Mouse (Mus musculus): Measurements from ENCODE around the gene Cdk17.

GRCm38 (mm10) chr10:93310721-93311411, 150.2 kb downstream of the Cdk17 start, which contains the start of gene Elk3:
- TF ChIP-seq CTCF (IDR thresholded peaks at IDR 0.05; ENCODE audit: insufficient read depth, low read length) = no peak
- peak; percentile 42; the same call in 1 of the 2 replicates for TF ChIP-seq POLR2A (IDR thresholded peaks at IDR 0.05; ENCODE audit: borderline replicate concordance, extremely low read depth, low read depth, low read length)

All from lung, adult 2 months (tissue).